Mouse (Mus musculus): Measurements from ENCODE around the gene Osr1. TPM values are rescaled to one million over a fixed set of nuclear protein-coding genes. Genes with fewer than 3 reads are reported as not detected.
A peak's percentile ranks its signal among the peaks of the same experiment; 100 is the strongest.

Gene Osr1
- polyA plus RNA-seq, 1 experiment: 3.9 TPM

- no peak overlapping the region for H3K27ac ChIP-seq (ENCODE audit: control insufficient read depth, insufficient read depth, low read depth, low read length)
- H3K27me3 ChIP-seq (ENCODE audit: control insufficient read depth, insufficient read depth, low read length): peaks cover 8% of the 10 kb centered on the region
- H3K4me1 ChIP-seq (ENCODE audit: control insufficient read depth, insufficient read depth, low read length): peaks cover 26% of the 10 kb centered on the region
- no peaks in the 10 kb centered on the region for H3K36me3 ChIP-seq (ENCODE audit: control insufficient read depth, insufficient read depth, low read length)
- TF ChIP-seq POLR2A (IDR thresholded peaks at IDR 0.05; ENCODE audit: control insufficient read depth, low read depth, low read length) (no peak), CTCF (IDR thresholded peaks at IDR 0.05; ENCODE audit: control insufficient read depth, insufficient read depth, insufficient replicate concordance, low read depth, low read length) (no peak)
- H3K4me3 ChIP-seq (ENCODE audit: control insufficient read depth, low read depth, low read length): no peak overlapping the region
Measured at GRCm38 (mm10) chr12:9580041-9580905, 10.4 kb downstream of the Osr1 start.

- Histone ChIP-seq H3K4me3 (ENCODE audit: control insufficient read depth, low read depth, low read length) (no peak overlapping the region; the same call in 1 of the 2 replicates), H3K36me3 (ENCODE audit: control insufficient read depth, insufficient read depth, low read length) (no peaks in the 10 kb centered on the region), H3K27me3 (ENCODE audit: control insufficient read depth, insufficient read depth, low read length) (peaks cover 8% of the 10 kb centered on the region; the same call in 1 of the 2 replicates), H3K27ac (ENCODE audit: control insufficient read depth, insufficient read depth, low read depth, low read length) (no peak overlapping the region), H3K4me1 (ENCODE audit: control insufficient read depth, insufficient read depth, low read length) (peaks cover 26% of the 10 kb centered on the region)
- no peak for TF ChIP-seq CTCF (IDR thresholded peaks at IDR 0.05; ENCODE audit: control insufficient read depth, insufficient read depth, insufficient replicate concordance, low read depth, low read length)
- no peak for TF ChIP-seq POLR2A (IDR thresholded peaks at IDR 0.05; ENCODE audit: control insufficient read depth, low read depth, low read length)
Measured at GRCm38 (mm10) chr12:9581011-9581410, 11.1 kb downstream of the Osr1 start.

GRCm38 (mm10) chr12:9581506-9581905, 11.6 kb downstream of the Osr1 start:
- Histone ChIP-seq H3K27me3 (ENCODE audit: control insufficient read depth, insufficient read depth, low read length) (peaks cover 8% of the 10 kb centered on the region; the same call in 1 of the 2 replicates), H3K4me1 (ENCODE audit: control insufficient read depth, insufficient read depth, low read length) (peaks cover 26% of the 10 kb centered on the region), H3K36me3 (ENCODE audit: control insufficient read depth, insufficient read depth, low read length) (no peaks in the 10 kb centered on the region), H3K27ac (ENCODE audit: control insufficient read depth, insufficient read depth, low read depth, low read length) (no peak overlapping the region), H3K4me3 (ENCODE audit: control insufficient read depth, low read depth, low read length) (no peak overlapping the region)
- no peak for TF ChIP-seq POLR2A (IDR thresholded peaks at IDR 0.05; ENCODE audit: control insufficient read depth, low read depth, low read length)
- no peak for TF ChIP-seq CTCF (IDR thresholded peaks at IDR 0.05; ENCODE audit: control insufficient read depth, insufficient read depth, insufficient replicate concordance, low read depth, low read length)

GRCm38 (mm10) chr12:9582248-9582995, 12.5 kb downstream of the Osr1 start:
- 0 out of 2 replicates have a peak overlapping the region, but pooled peaks have one; percentile 13 for H3K27ac ChIP-seq (ENCODE audit: control insufficient read depth, insufficient read depth, low read depth, low read length)
- peaks cover 26% of the 10 kb centered on the region for H3K4me1 ChIP-seq (ENCODE audit: control insufficient read depth, insufficient read depth, low read length)
- peaks cover 8% of the 10 kb centered on the region; the same call in 1 of the 2 replicates for H3K27me3 ChIP-seq (ENCODE audit: control insufficient read depth, insufficient read depth, low read length)
- TF ChIP-seq CTCF (IDR thresholded peaks at IDR 0.05; ENCODE audit: control insufficient read depth, insufficient read depth, insufficient replicate concordance, low read depth, low read length) (no peak), POLR2A (IDR thresholded peaks at IDR 0.05; ENCODE audit: control insufficient read depth, low read depth, low read length) (no peak)
- no peak overlapping the region for H3K4me3 ChIP-seq (ENCODE audit: control insufficient read depth, low read depth, low read length)
- no peaks in the 10 kb centered on the region for H3K36me3 ChIP-seq (ENCODE audit: control insufficient read depth, insufficient read depth, low read length)

GRCm38 (mm10) chr12:9583380-9583779, 13.5 kb downstream of the Osr1 start:
- Histone ChIP-seq H3K27me3 (ENCODE audit: control insufficient read depth, insufficient read depth, low read length) (peaks cover 8% of the 10 kb centered on the region; the same call in 1 of the 2 replicates), H3K36me3 (ENCODE audit: control insufficient read depth, insufficient read depth, low read length) (no peaks in the 10 kb centered on the region), H3K4me3 (ENCODE audit: control insufficient read depth, low read depth, low read length) (no peak overlapping the region), H3K4me1 (ENCODE audit: control insufficient read depth, insufficient read depth, low read length) (peaks cover 26% of the 10 kb centered on the region), H3K27ac (ENCODE audit: control insufficient read depth, insufficient read depth, low read depth, low read length) (no peak overlapping the region)
- TF ChIP-seq CTCF (IDR thresholded peaks at IDR 0.05; ENCODE audit: control insufficient read depth, insufficient read depth, insufficient replicate concordance, low read depth, low read length) (no peak), POLR2A (IDR thresholded peaks at IDR 0.05; ENCODE audit: control insufficient read depth, low read depth, low read length) (no peak)

GRCm38 (mm10) chr12:9584366-9585084, 14.6 kb downstream of the Osr1 start:
- H3K27ac ChIP-seq (ENCODE audit: control insufficient read depth, insufficient read depth, low read depth, low read length): peak overlapping the region; percentile 40

More at GRCm38 (mm10) chr12:9584366-9585084, 14.6 kb downstream of the Osr1 start:
- Histone ChIP-seq H3K4me1 (ENCODE audit: control insufficient read depth, insufficient read depth, low read length) (peaks cover 22% of the 10 kb centered on the region), H3K36me3 (ENCODE audit: control insufficient read depth, insufficient read depth, low read length) (no peaks in the 10 kb centered on the region), H3K4me3 (ENCODE audit: control insufficient read depth, low read depth, low read length) (peak overlapping the region; percentile 62), H3K27me3 (ENCODE audit: control insufficient read depth, insufficient read depth, low read length) (peaks cover 8% of the 10 kb centered on the region; the same call in 1 of the 2 replicates)
- TF ChIP-seq POLR2A (IDR thresholded peaks at IDR 0.05; ENCODE audit: control insufficient read depth, low read depth, low read length) (peak; percentile 23; the same call in 1 of the 2 replicates), CTCF (IDR thresholded peaks at IDR 0.05; ENCODE audit: control insufficient read depth, insufficient read depth, insufficient replicate concordance, low read depth, low read length) (no peak)
